Mouse (Mus musculus): ENCODE measurements around the gene Kansl3.

DNA sequence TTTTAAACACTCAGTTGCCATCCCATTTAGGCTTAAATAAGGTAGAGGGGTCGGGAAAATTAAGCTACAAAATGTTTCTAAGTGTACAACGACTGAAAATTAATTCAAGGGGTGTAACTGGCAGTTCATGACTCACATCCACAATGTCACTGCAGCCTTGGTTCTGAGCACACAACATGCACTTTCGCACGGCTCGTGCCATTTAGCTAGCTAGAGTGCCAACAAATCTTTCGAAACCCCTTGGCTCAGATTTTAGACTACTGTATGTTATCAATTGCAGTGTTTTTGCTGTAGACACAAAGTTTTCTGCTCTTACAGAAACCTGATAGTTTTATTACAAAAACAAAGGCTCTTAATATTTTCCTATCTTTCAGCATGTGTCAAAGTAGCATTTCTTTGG is 1.9 kb upstream of the Kansl3 start:
- TF ChIP-seq EP300 (IDR thresholded peaks at IDR 0.05; ENCODE audit: insufficient read depth, low read depth, low read length): no peak
- TF ChIP-seq POLR2A (IDR thresholded peaks at IDR 0.05; ENCODE audit: insufficient read depth, low read depth, low read length): no peak
